In the genomic region with DNA sequence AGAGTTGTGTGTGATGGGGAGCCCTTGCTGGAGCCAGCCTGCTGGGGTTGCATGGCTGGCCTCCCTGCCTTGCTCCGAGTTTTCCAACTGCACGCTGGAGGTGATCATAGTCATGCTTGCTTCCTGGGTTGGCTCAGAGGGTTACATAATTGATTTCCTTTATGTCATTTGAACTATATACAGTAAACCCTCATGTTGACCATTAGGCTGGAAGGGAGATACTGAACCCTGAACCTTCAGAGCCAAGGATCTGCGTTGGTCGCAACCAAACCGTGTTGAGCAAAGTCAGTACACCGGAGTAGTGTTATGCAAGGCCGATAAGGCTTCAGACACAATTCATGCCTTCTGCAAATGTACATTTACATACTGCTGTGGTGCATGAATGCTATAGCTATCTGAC, we compare ENCODE assay signal across 9 mouse cellular contexts. TPM values are rescaled to one million over a fixed set of nuclear protein-coding genes. Genes with fewer than 3 reads are reported as not detected.
DNase-seq lines count a peak whose midpoint lies in the region; ATAC-seq and TF ChIP-seq lines count a peak whose summit lies in the region.
"Had no signal": no experiment of that assay in that cellular context is flagged by ENCODE, and none has a peak within 500 bp of the region (broad histone marks: within the 10 kb centered on the region; RNA-seq: fewer than 3 reads in every experiment).

No protein-coding gene starts in this region.

- no peak for TF ChIP-seq POLR2A in cerebellum, adult 2 months (IDR thresholded peaks at IDR 0.05; ENCODE audit: borderline replicate concordance, insufficient read depth, low read length)

- WGBS in embryonic facial prominence, embryonic 12.5 days, result 77% methylated on average over 7 of the region's 7 CpGs
- 68% methylated on average over 7 of the region's 7 CpGs for WGBS in intestine, embryonic 14.5 days
- 52% methylated on average over 7 of the region's 7 CpGs for WGBS in liver, embryonic 15.5 days (ENCODE audit: insufficient replicate concordance)
- 85% methylated on average over 7 of the region's 7 CpGs for WGBS in cerebellum, adult 2 months

- no peak for ATAC-seq in embryonic facial prominence, embryonic 12.5 days (ENCODE audit: insufficient number of reproducible peaks, insufficient read depth, low FRiP score, low TSS enrichment)
- ATAC-seq in intestine, embryonic 14.5 days (replicated peaks; ENCODE audit: low FRiP score, low TSS enrichment, low read depth), result no peak
- ATAC-seq in liver, embryonic 15.5 days (ENCODE audit: insufficient read depth), result peak; percentile 27; the same call in 1 of the 2 replicates

- H3K27me3 ChIP-seq in embryonic facial prominence, embryonic 12.5 days, result no peaks in the 10 kb centered on the region
- no peaks in the 10 kb centered on the region for H3K27me3 ChIP-seq in intestine, embryonic 14.5 days (replicated peaks; ENCODE audit: control insufficient read depth, insufficient read depth, low read length)
- H3K27me3 ChIP-seq in liver, embryonic 15.5 days, result no peaks in the 10 kb centered on the region
- no peaks in the 10 kb centered on the region for H3K27me3 ChIP-seq in cerebellum, adult 2 months (ENCODE audit: control insufficient read depth, insufficient read depth, low read length)

- no peaks in the 10 kb centered on the region for H3K36me3 ChIP-seq in embryonic facial prominence, embryonic 12.5 days
- H3K36me3 ChIP-seq in intestine, embryonic 14.5 days (ENCODE audit: control insufficient read depth, insufficient read depth, low read length), result no peaks in the 10 kb centered on the region
- no peaks in the 10 kb centered on the region for H3K36me3 ChIP-seq in liver, embryonic 15.5 days (replicated peaks)

- no peaks in the 10 kb centered on the region for H3K9me3 ChIP-seq in embryonic facial prominence, embryonic 12.5 days
- H3K9me3 ChIP-seq in intestine, embryonic 14.5 days (ENCODE audit: control insufficient read depth, low read length), result no peaks in the 10 kb centered on the region
- no peaks in the 10 kb centered on the region for H3K9me3 ChIP-seq in liver, embryonic 15.5 days (replicated peaks)

- H3K4me2 ChIP-seq in embryonic facial prominence, embryonic 12.5 days (replicated peaks), result peak overlapping the region; percentile 60
- H3K4me2 ChIP-seq in intestine, embryonic 14.5 days (ENCODE audit: low read length), result peak overlapping the region; percentile 80
- peak overlapping the region; percentile 74 for H3K4me2 ChIP-seq in liver, embryonic 15.5 days

- TF ChIP-seq CTCF in cerebellum, adult 2 months (IDR thresholded peaks at IDR 0.05; ENCODE audit: borderline replicate concordance, insufficient read depth, low read depth, low read length), result no peak

- DNase-seq in kidney, adult 18-20 months, result peak; percentile 31
- no peak for DNase-seq in kidney, postnatal 10 days
- no peak for DNase-seq in intestine, embryonic 14.5 days (ENCODE audit: low spot score)
- no peak for DNase-seq in left cerebral cortex, postnatal 36 days (ENCODE audit: low spot score in 2 of 2)
- DNase-seq in urinary bladder, postnatal 4 days (ENCODE audit: low spot score in 2 of 2), result no peak
- DNase-seq in cerebellum, adult 2 months, result no peak

- no peak overlapping the region for H3K27ac ChIP-seq in embryonic facial prominence, embryonic 12.5 days
- no peak overlapping the region for H3K27ac ChIP-seq in intestine, embryonic 14.5 days (ENCODE audit: low read depth)
- peak overlapping the region; percentile 82; the same call in 1 of the 2 replicates for H3K27ac ChIP-seq in liver, embryonic 15.5 days (replicated peaks)
- H3K27ac ChIP-seq in cerebellum, adult 2 months (ENCODE audit: insufficient read depth, low read length), result no peak overlapping the region

- H3K4me1 ChIP-seq in embryonic facial prominence, embryonic 12.5 days, result peaks cover 5% of the 10 kb centered on the region; the same call in 1 of the 2 replicates
- no peaks in the 10 kb centered on the region; the same call in 1 of the 2 replicates for H3K4me1 ChIP-seq in intestine, embryonic 14.5 days (replicated peaks; ENCODE audit: control insufficient read depth, insufficient read depth, low read length)
- H3K4me1 ChIP-seq in liver, embryonic 15.5 days (replicated peaks), result peaks cover 25% of the 10 kb centered on the region
- H3K4me1 ChIP-seq in cerebellum, adult 2 months (ENCODE audit: control insufficient read depth, insufficient read depth, low read length), result no peaks in the 10 kb centered on the region

- intact Hi-C loops in left cerebral cortex, postnatal 36 days (cut with DNase I), result no loop called here

- no peak overlapping the region for H3K9ac ChIP-seq in embryonic facial prominence, embryonic 12.5 days
- no peak overlapping the region for H3K9ac ChIP-seq in intestine, embryonic 14.5 days (ENCODE audit: low read length)
- H3K9ac ChIP-seq in liver, embryonic 15.5 days, result peak overlapping the region; percentile 54; the same call in 1 of the 2 replicates

- H3K4me3 ChIP-seq in embryonic facial prominence, embryonic 12.5 days, result peak overlapping the region; percentile 39
- peak overlapping the region; percentile 52 for H3K4me3 ChIP-seq in intestine, embryonic 14.5 days (ENCODE audit: low read depth, low read length)
- peak overlapping the region; percentile 64 for H3K4me3 ChIP-seq in liver, embryonic 15.5 days (replicated peaks)
- no peak overlapping the region for H3K4me3 ChIP-seq in cerebellum, adult 2 months (replicated peaks; ENCODE audit: insufficient read depth, low read depth, low read length)

RNA-seq across cellular contexts. Expression of gene Fmo5, which starts 0.7 kb away (rescaled TPM):
- polyA plus RNA-seq in embryonic facial prominence, embryonic 12.5 days (2016; fragmentation: Nextera tagmentation; extraction: Ambion mirVana), result 1.3 and 1.5 TPM in 2 replicates
- 13.1 and 13.6 TPM in 2 replicates for polyA plus RNA-seq in intestine, embryonic 14.5 days (2014; fragmentation: Nextera tagmentation; extraction: Ambion mirVana)
- 19.6 and 20.7 TPM in 2 replicates for polyA plus RNA-seq in liver, embryonic 15.5 days (2015; fragmentation: Nextera tagmentation; extraction: Ambion mirVana)
- total RNA-seq in left cerebral cortex, postnatal 36 days (2021), result 1 to 10 TPM; 3.2 to 3.6 TPM
- polyA plus RNA-seq in cerebellum, adult 2 months (2012; rRNA removed), result 2.3 and 2.8 TPM in 2 replicates

RNA-seq across cellular contexts. Expression of gene Chd1l, which starts 17.9 kb away (rescaled TPM):
- 20.1 and 20.5 TPM in 2 replicates for polyA plus RNA-seq in embryonic facial prominence, embryonic 12.5 days (2016; fragmentation: Nextera tagmentation; extraction: Ambion mirVana)
- 20.2 and 21.8 TPM in 2 replicates for polyA plus RNA-seq in intestine, embryonic 14.5 days (2014; fragmentation: Nextera tagmentation; extraction: Ambion mirVana)
- polyA plus RNA-seq in liver, embryonic 15.5 days (2015; fragmentation: Nextera tagmentation; extraction: Ambion mirVana), result 8.9 and 10.2 TPM in 2 replicates
- 1 to 10 TPM; 8.8 to 9.5 TPM for total RNA-seq in left cerebral cortex, postnatal 36 days (2021)
- polyA plus RNA-seq in cerebellum, adult 2 months (2012; rRNA removed), result 7.6 and 9.1 TPM in 2 replicates

RNA-seq across cellular contexts. Expression of gene Prkab2, which starts 30.1 kb away (rescaled TPM):
- polyA plus RNA-seq in embryonic facial prominence, embryonic 12.5 days (2016; fragmentation: Nextera tagmentation; extraction: Ambion mirVana), result 9.6 and 10.8 TPM in 2 replicates
- 7.6 and 8.1 TPM in 2 replicates for polyA plus RNA-seq in intestine, embryonic 14.5 days (2014; fragmentation: Nextera tagmentation; extraction: Ambion mirVana)
- polyA plus RNA-seq in liver, embryonic 15.5 days (2015; fragmentation: Nextera tagmentation; extraction: Ambion mirVana), result 1.6 TPM in 2 replicates
- total RNA-seq in left cerebral cortex, postnatal 36 days (2021), result 10 to 100 TPM; 26.4 to 30.8 TPM
- polyA plus RNA-seq in cerebellum, adult 2 months (2012; rRNA removed), result 26.6 and 26.8 TPM in 2 replicates

RNA-seq across cellular contexts. Expression of gene Gm17651, which starts 46.6 kb away (rescaled TPM):
- polyA plus RNA-seq in embryonic facial prominence, embryonic 12.5 days (2016; fragmentation: Nextera tagmentation; extraction: Ambion mirVana), result not detected in 2 replicates
- polyA plus RNA-seq in intestine, embryonic 14.5 days (2014; fragmentation: Nextera tagmentation; extraction: Ambion mirVana), result not detected in 2 replicates
- polyA plus RNA-seq in liver, embryonic 15.5 days (2015; fragmentation: Nextera tagmentation; extraction: Ambion mirVana), result not detected in 2 replicates
- not detected for total RNA-seq in left cerebral cortex, postnatal 36 days (2021)
- not detected in 2 replicates for polyA plus RNA-seq in cerebellum, adult 2 months (2012; rRNA removed)
- total RNA-seq: adrenal gland, postnatal 10 days had no signal
